Mouse (Mus musculus): Measurements from ENCODE around the gene Usp24.

The Usp24 gene

GRCm38 (mm10) chr4:106315921-106316350 is at the start of gene Usp24:
Usp24 (plus strand) TSS chr4:106316213.
- peak; percentile 83 for DNase-seq

GRCm38 (mm10) chr4:106276937-106277336 is 39.1 kb upstream of the Usp24 start:
- no peak for DNase-seq

- no peak for DNase-seq
These were observed 36.8 kb upstream of the Usp24 start for GRCm38 (mm10) chr4:106279177-106279576.

- DNase-seq = no peak
These were observed 34.9 kb upstream of the Usp24 start for GRCm38 (mm10) chr4:106281128-106281491.

- DNase-seq = peak; percentile 33
These were observed 34.4 kb upstream of the Usp24 start for GRCm38 (mm10) chr4:106281492-106282122.

GRCm38 (mm10) chr4:106282123-106282510 is 33.9 kb upstream of the Usp24 start:
- no peak for DNase-seq

- no peak for DNase-seq
These were observed 28.9 kb upstream of the Usp24 start for GRCm38 (mm10) chr4:106286958-106287743.

GRCm38 (mm10) chr4:106290201-106290600 is 25.8 kb upstream of the Usp24 start:
- no peak for DNase-seq

GRCm38 (mm10) chr4:106292823-106293222 is 23.2 kb upstream of the Usp24 start:
- no peak for DNase-seq

- no peak for DNase-seq
These were observed 22.5 kb upstream of the Usp24 start for GRCm38 (mm10) chr4:106293378-106294090.

GRCm38 (mm10) chr4:106295696-106296095 is 20.3 kb upstream of the Usp24 start:
- DNase-seq = no peak

- DNase-seq = no peak
These were observed 19.5 kb upstream of the Usp24 start for GRCm38 (mm10) chr4:106296412-106297086.

- no peak for DNase-seq
These were observed 14.7 kb upstream of the Usp24 start for GRCm38 (mm10) chr4:106301346-106301745.

GRCm38 (mm10) chr4:106308090-106308489 is 7.9 kb upstream of the Usp24 start:
- DNase-seq = no peak

GRCm38 (mm10) chr4:106312651-106313050 is 3.4 kb upstream of the Usp24 start:
- DNase-seq = no peak

GRCm38 (mm10) chr4:106313070-106313469 is 2.9 kb upstream of the Usp24 start:
- no peak for DNase-seq

GRCm38 (mm10) chr4:106313874-106314273 is 2.1 kb upstream of the Usp24 start:
- no peak for DNase-seq

- DNase-seq = no peak
These were observed 1.7 kb upstream of the Usp24 start for GRCm38 (mm10) chr4:106314291-106314690.

- no peak for DNase-seq
These were observed 552 bp downstream of the Usp24 start for GRCm38 (mm10) chr4:106316351-106317178.

GRCm38 (mm10) chr4:106317179-106318055 is 1.4 kb downstream of the Usp24 start:
- DNase-seq = peak; percentile 30

GRCm38 (mm10) chr4:106318208-106318607 is 2.2 kb downstream of the Usp24 start:
- no peak for DNase-seq

Data from right cerebral cortex, postnatal 25 days (tissue).